Mouse (Mus musculus) neural tube, embryonic 12.5 days (tissue): ENCODE measurements around the gene Macrod1. TPM values are rescaled to one million over a fixed set of nuclear protein-coding genes. Genes with fewer than 3 reads are reported as not detected.
A peak's percentile ranks its signal among the peaks of the same experiment; 100 is the strongest.

Source experiments
- ATAC-seq: fragments of 200-750 bp; cut with Nextera tagmentation; 2 replicates; pipeline ENCODE4 v1.8.0; 2017; ENCODE audit warnings: low read depth, mild to moderate bottlenecking, moderate TSS enrichment, moderate library complexity; ENCODE audit not compliant: low FRiP score
- H3K27ac ChIP-seq: fragments of 300-500 bp; sonication (generic); 2 replicates; pipeline ENCODE4 v1.5.1; 2016
- H3K27me3 ChIP-seq: fragments of 300-500 bp; sonication (generic); replicated peaks from 2 replicates; pipeline ENCODE4 v1.6.1; 2016; ENCODE audit warnings: mild to moderate bottlenecking
- H3K36me3 ChIP-seq: fragments of 300-500 bp; sonication (generic); 2 replicates; pipeline ENCODE4 v1.6.1; 2016; ENCODE audit warnings: mild to moderate bottlenecking
- H3K4me1 ChIP-seq: fragments of 300-500 bp; sonication (generic); 2 replicates; pipeline ENCODE4 v1.6.1; 2016
- H3K4me2 ChIP-seq: fragments of 300-500 bp; sonication (generic); replicated peaks from 2 replicates; pipeline ENCODE4 v1.6.1; 2016; ENCODE audit warnings: mild to moderate bottlenecking
- H3K4me3 ChIP-seq: fragments of 300-500 bp; sonication (generic); 2 replicates; pipeline ENCODE4 v1.5.1; 2016
- H3K9ac ChIP-seq: fragments of 300-500 bp; sonication (generic); 2 replicates; pipeline ENCODE4 v1.6.1; 2016; ENCODE audit warnings: mild to moderate bottlenecking
- H3K9me3 ChIP-seq: fragments of 300-500 bp; sonication (generic); 2 replicates; pipeline ENCODE4 v1.6.1; 2016; ENCODE audit warnings: mild to moderate bottlenecking
- WGBS: fragments of 180-500 bp; shearing (Covaris S2); methylation state at CpG from one replicate; pipeline ENCODE4 v1.1.7; 2016; 5-methylcytosine and 5-hydroxymethylcytosine counted together
- polyA plus RNA-seq: library from polyadenylated mRNA; unstranded; fragments of >200 nt; fragmentation: Nextera tagmentation; extraction: Ambion mirVana; gene quantifications from 2 replicates; pipeline ENCODE4 v1.2.1, GENCODE M21; 2016

The Macrod1 gene
- polyA plus RNA-seq, 1 experiment from 2014 or later = 3.4 TPM

- peaks cover 34% of the 10 kb centered on the region for H3K4me1 ChIP-seq
- peaks cover 49% of the 10 kb centered on the region for H3K27me3 ChIP-seq
- 83% methylated on average over 5 of the region's 5 CpGs for WGBS
- no peaks in the 10 kb centered on the region for H3K9me3 ChIP-seq
- H3K9ac ChIP-seq = no peak overlapping the region
- no peak overlapping the region for H3K27ac ChIP-seq
- ATAC-seq = no peak
- H3K36me3 ChIP-seq = no peaks in the 10 kb centered on the region
- no peak overlapping the region for H3K4me2 ChIP-seq
- no peak overlapping the region for H3K4me3 ChIP-seq
Observed at GRCm38 (mm10) chr19:7062110-7062509, 5.5 kb downstream of the Macrod1 start.

- no peak overlapping the region for H3K27ac ChIP-seq
- no peaks in the 10 kb centered on the region for H3K9me3 ChIP-seq
- peaks cover 47% of the 10 kb centered on the region for H3K27me3 ChIP-seq
- no peaks in the 10 kb centered on the region for H3K36me3 ChIP-seq
- ATAC-seq = no peak
- 92% methylated on average over 8 of the region's 8 CpGs for WGBS
- H3K4me3 ChIP-seq = no peak overlapping the region
- H3K4me2 ChIP-seq = no peak overlapping the region
- no peak overlapping the region for H3K9ac ChIP-seq
- peaks cover 34% of the 10 kb centered on the region for H3K4me1 ChIP-seq
Observed at GRCm38 (mm10) chr19:7062916-7063315, 6.3 kb downstream of the Macrod1 start.

- peaks cover 41% of the 10 kb centered on the region for H3K4me1 ChIP-seq
- WGBS = 2% methylated on average over 3 of the region's 3 CpGs
- H3K4me2 ChIP-seq = no peak overlapping the region
- no peaks in the 10 kb centered on the region for H3K9me3 ChIP-seq
- peaks cover 36% of the 10 kb centered on the region for H3K27me3 ChIP-seq
- H3K27ac ChIP-seq = no peak overlapping the region
- ATAC-seq = peak; percentile 31; the same call in 1 of the 2 replicates
- no peaks in the 10 kb centered on the region for H3K36me3 ChIP-seq
- H3K4me3 ChIP-seq = no peak overlapping the region
- H3K9ac ChIP-seq = no peak overlapping the region
Observed at GRCm38 (mm10) chr19:7064571-7064970, 8.0 kb downstream of the Macrod1 start.

DNA sequence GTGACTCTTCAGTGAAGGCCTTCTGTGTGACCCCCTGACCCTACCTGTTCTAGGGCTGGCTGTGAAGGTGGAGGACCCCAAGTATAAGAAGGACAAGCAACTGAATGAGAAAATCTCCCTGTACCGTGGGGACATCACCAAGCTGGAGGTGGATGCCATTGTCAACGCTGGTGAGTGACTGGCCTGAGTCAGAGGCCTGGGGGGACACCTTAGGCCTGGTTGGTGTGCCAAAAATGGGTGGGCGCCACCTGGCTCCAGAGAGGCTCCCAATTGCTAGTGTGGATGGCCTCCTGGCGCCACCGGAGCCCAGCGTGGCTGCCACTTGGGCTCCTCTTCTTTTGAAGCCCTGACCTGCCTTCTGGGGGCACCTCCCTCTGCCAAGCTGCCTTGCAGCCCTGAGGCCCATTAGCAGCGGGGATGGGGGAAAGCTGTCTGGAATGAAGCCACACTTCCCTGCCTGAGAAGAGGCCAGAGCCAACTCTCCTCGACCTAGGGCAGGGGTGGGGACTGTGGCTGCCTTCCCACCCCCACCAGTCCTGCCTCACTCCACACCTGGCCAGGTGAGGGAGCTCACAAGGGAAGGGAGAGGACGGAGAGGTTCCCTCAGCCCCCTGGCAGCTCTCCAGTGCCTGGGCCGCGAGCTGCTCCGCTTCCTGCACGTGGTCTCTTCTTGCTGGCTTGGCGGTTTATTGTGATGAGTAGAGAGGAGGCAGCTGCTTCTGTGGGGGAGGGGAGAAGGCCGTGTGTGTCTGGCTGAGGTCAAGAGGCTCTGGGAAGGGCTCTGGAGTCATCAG, 9.6 kb downstream of the Macrod1 start:
- H3K9ac ChIP-seq = 0 out of 2 replicates have a peak overlapping the region, but pooled peaks have one; percentile 2
- peaks cover 29% of the 10 kb centered on the region; the same call in 1 of the 2 replicates for H3K27me3 ChIP-seq
- H3K36me3 ChIP-seq = no peaks in the 10 kb centered on the region
- peaks cover 57% of the 10 kb centered on the region for H3K4me1 ChIP-seq
- H3K27ac ChIP-seq = no peak overlapping the region
- ATAC-seq = no peak
- peak overlapping the region; percentile 30 for H3K4me2 ChIP-seq
- 35% methylated on average over 15 of the region's 15 CpGs for WGBS
- no peaks in the 10 kb centered on the region for H3K9me3 ChIP-seq
- H3K4me3 ChIP-seq = no peak overlapping the region

GRCm38 (mm10) chr19:7066828-7067342, 10.3 kb downstream of the Macrod1 start:
- H3K36me3 ChIP-seq = no peaks in the 10 kb centered on the region
- peaks cover 63% of the 10 kb centered on the region for H3K4me1 ChIP-seq
- 0 out of 2 replicates have a peak overlapping the region, but pooled peaks have one; percentile 2 for H3K9ac ChIP-seq
- H3K27me3 ChIP-seq = peaks cover 36% of the 10 kb centered on the region; the same call in 1 of the 2 replicates
- peak overlapping the region; percentile 30 for H3K4me2 ChIP-seq
- no peak overlapping the region for H3K4me3 ChIP-seq
- H3K27ac ChIP-seq = no peak overlapping the region
- WGBS = 46% methylated on average over 7 of the region's 8 CpGs
- no peak for ATAC-seq
- H3K9me3 ChIP-seq = no peaks in the 10 kb centered on the region

GRCm38 (mm10) chr19:7067344-7068050, 10.9 kb downstream of the Macrod1 start:
- Histone ChIP-seq H3K36me3 (no peaks in the 10 kb centered on the region), H3K9ac (no peak overlapping the region), H3K4me3 (no peak overlapping the region), H3K27ac (no peak overlapping the region), H3K4me2 (peak overlapping the region; percentile 30), H3K9me3 (no peaks in the 10 kb centered on the region), H3K4me1 (peaks cover 66% of the 10 kb centered on the region), H3K27me3 (peaks cover 42% of the 10 kb centered on the region)
- WGBS = 51% methylated on average over 20 of the region's 20 CpGs
- ATAC-seq = no peak

DNA sequence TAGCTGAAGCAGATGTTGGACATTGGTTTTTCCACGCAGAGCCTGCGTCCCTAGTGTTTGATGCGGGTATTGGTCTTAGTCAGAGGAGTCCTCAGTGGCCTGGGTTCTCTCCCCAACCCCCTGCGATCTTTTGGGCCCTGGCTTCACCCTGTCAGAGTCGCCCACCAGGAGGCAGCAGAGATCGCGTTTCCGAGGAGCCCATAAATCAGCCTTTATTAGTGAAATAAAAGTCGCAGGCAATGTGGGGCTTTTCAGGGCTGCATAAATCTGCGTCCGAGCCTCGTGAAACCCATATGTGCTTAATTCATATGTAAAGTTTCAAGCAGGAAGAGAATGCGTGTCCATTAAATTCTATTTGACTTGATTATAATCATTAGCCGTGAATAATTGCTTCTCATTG, 11.5 kb downstream of the Macrod1 start:
- H3K4me1 ChIP-seq = peaks cover 72% of the 10 kb centered on the region
- H3K4me3 ChIP-seq = no peak overlapping the region
- peaks cover 48% of the 10 kb centered on the region for H3K27me3 ChIP-seq
- peak overlapping the region; percentile 30 for H3K4me2 ChIP-seq
- H3K27ac ChIP-seq = no peak overlapping the region
- WGBS = 2% methylated on average over 14 of the region's 14 CpGs
- H3K9ac ChIP-seq = no peak overlapping the region
- H3K36me3 ChIP-seq = no peaks in the 10 kb centered on the region
- peak; percentile 35 for ATAC-seq
- H3K9me3 ChIP-seq = no peaks in the 10 kb centered on the region

- Histone ChIP-seq H3K27ac (peak overlapping the region; percentile 28; the same call in 1 of the 2 replicates), H3K4me3 (no peak overlapping the region), H3K36me3 (no peaks in the 10 kb centered on the region), H3K9ac (no peak overlapping the region), H3K27me3 (peaks cover 45% of the 10 kb centered on the region), H3K4me2 (peak overlapping the region; percentile 47), H3K9me3 (no peaks in the 10 kb centered on the region), H3K4me1 (peaks cover 74% of the 10 kb centered on the region)
- 27% methylated on average over 11 of the region's 11 CpGs for WGBS
- peak; percentile 13; the same call in 1 of the 2 replicates for ATAC-seq
Observed at GRCm38 (mm10) chr19:7068661-7069531, 12.3 kb downstream of the Macrod1 start.

- Histone ChIP-seq H3K9me3 (no peaks in the 10 kb centered on the region), H3K36me3 (no peaks in the 10 kb centered on the region), H3K27ac (peak overlapping the region; percentile 32; the same call in 1 of the 2 replicates), H3K9ac (0 out of 2 replicates have a peak overlapping the region, but pooled peaks have one; percentile 27), H3K27me3 (peaks cover 46% of the 10 kb centered on the region), H3K4me3 (no peak overlapping the region), H3K4me2 (peak overlapping the region; percentile 47), H3K4me1 (peaks cover 80% of the 10 kb centered on the region)
- no peak for ATAC-seq
- under 1% methylated on average over 33 of the region's 35 CpGs for WGBS
Observed at GRCm38 (mm10) chr19:7069781-7070763, 13.5 kb downstream of the Macrod1 start.

DNA sequence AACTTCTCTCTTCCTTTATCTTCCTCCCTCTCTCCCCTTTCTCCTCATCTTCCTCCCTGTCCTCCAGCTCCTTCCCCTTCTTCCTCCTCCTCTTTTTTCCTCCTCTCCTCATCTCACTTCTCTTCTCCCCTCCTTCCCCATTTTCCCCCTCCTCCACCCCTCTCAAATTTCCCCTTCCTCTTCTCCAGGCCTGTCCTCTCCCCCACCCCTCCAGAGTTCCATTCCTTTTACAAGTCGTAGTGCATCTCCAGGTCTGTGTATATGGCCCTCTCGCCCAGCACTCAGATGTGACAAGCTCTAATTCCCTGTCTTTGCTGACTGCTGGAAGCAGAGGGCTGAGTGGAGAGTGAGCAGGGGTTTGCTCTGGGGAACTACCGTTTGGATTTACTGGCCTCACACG, 14.2 kb downstream of the Macrod1 start:
- Histone ChIP-seq H3K9me3 (no peaks in the 10 kb centered on the region), H3K27ac (no peak overlapping the region), H3K4me1 (peaks cover 76% of the 10 kb centered on the region), H3K36me3 (no peaks in the 10 kb centered on the region), H3K27me3 (peaks cover 44% of the 10 kb centered on the region), H3K9ac (no peak overlapping the region), H3K4me2 (peak overlapping the region; percentile 47), H3K4me3 (no peak overlapping the region)
- 4% methylated on average over 4 of the region's 4 CpGs for WGBS
- ATAC-seq = no peak

GRCm38 (mm10) chr19:7072221-7072620, 15.6 kb downstream of the Macrod1 start:
- H3K27me3 ChIP-seq = peaks cover 49% of the 10 kb centered on the region
- no peak overlapping the region for H3K27ac ChIP-seq
- no peaks in the 10 kb centered on the region for H3K36me3 ChIP-seq
- no peak for ATAC-seq
- H3K9ac ChIP-seq = no peak overlapping the region
- WGBS = 60% methylated on average over 6 of the region's 6 CpGs
- H3K4me1 ChIP-seq = peaks cover 61% of the 10 kb centered on the region
- H3K4me3 ChIP-seq = no peak overlapping the region
- H3K9me3 ChIP-seq = no peaks in the 10 kb centered on the region
- no peak overlapping the region for H3K4me2 ChIP-seq
